Comparison of ENCODE assay signal across 8 mouse cellular contexts in genomic region chr19:44295741-44296140, GRCm38 (mm10). TPM values are rescaled to one million over a fixed set of nuclear protein-coding genes. Genes with fewer than 3 reads are reported as not detected.
DNase-seq lines count a peak whose midpoint lies in the region; ATAC-seq and TF ChIP-seq lines count a peak whose summit lies in the region.

No protein-coding gene starts in this region.

- peaks cover 68% of the 10 kb centered on the region for H3K79me2 ChIP-seq in macrophage (ENCODE audit: inconsistent target)

- H3K4me3 ChIP-seq in hindbrain, embryonic 16.5 days (ENCODE audit: low read length) = peak overlapping the region; percentile 87
- H3K4me3 ChIP-seq in macrophage (ENCODE audit: inconsistent target) = peak overlapping the region; percentile 99

- POLR2A ChIA-PET in Patski (lab: Charles Lee) = no interaction called here

- CTCF ChIA-PET in Patski (lab: Charles Lee) = interaction anchor here (0.9 to 3.3 kb wide), 7 partner anchors 10 to 123 kb away, joined by 3 to 21 read pairs (median 3); no protein-coding TSS in a partner anchor

- in situ Hi-C loops in Patski (cut with MboI; ENCODE audit: low pct_unique_long_range_greater_than_20kb) = loop anchor here (5.0 kb wide), 3 partner anchors 48 to 122 kb away; partner anchors contain the start of gene Pkd2l1

- ATAC-seq in Patski = peak; percentile 18
- no peak for ATAC-seq in hindbrain, embryonic 16.5 days

- TF ChIP-seq CTCF in Patski (IDR thresholded peaks at IDR 0.05) = peak; percentile 96

- H3K27me3 ChIP-seq in Patski = no peaks in the 10 kb centered on the region
- H3K27me3 ChIP-seq in hindbrain, embryonic 16.5 days (replicated peaks; ENCODE audit: control insufficient read depth, insufficient read depth, low read length) = no peaks in the 10 kb centered on the region

- peak overlapping the region; percentile 100 for H3K4me2 ChIP-seq in hindbrain, embryonic 16.5 days (ENCODE audit: low read length)

- H3K27ac ChIP-seq in hindbrain, embryonic 16.5 days (ENCODE audit: low read depth, low read length) = peak overlapping the region; percentile 51
- H3K27ac ChIP-seq in macrophage = peak overlapping the region; percentile 97

- no peak for DNase-seq in Patski (ENCODE audit: low read depth, low spot score)
- peak; percentile 92 to 93 for DNase-seq in cerebellum, postnatal 36 days
- peak; percentile 83 for DNase-seq in gastrocnemius, adult 18-20 months (ENCODE audit: low spot score)
- peak; percentile 88 to 93 for DNase-seq in left cerebral cortex, adult 18-20 months (ENCODE audit: low spot score in 2 of 2)
- peak; percentile 70 for DNase-seq in retina, postnatal 7 days (ENCODE audit: low read depth, low spot score)
- DNase-seq in urinary bladder, adult 2 months (ENCODE audit: low spot score) = peak; percentile 82

- H3K36me3 ChIP-seq in hindbrain, embryonic 16.5 days (ENCODE audit: control insufficient read depth, insufficient read depth, low read length) = peaks cover 21% of the 10 kb centered on the region
- no peaks in the 10 kb centered on the region; the same call in 1 of the 2 replicates for H3K36me3 ChIP-seq in macrophage (ENCODE audit: inconsistent target)

- 4% methylated on average over 4 of the region's 4 CpGs for WGBS in hindbrain, embryonic 16.5 days
- WGBS in macrophage (ENCODE audit: missing documents) = 0% methylated on average over 4 of the region's 4 CpGs

- peak overlapping the region; percentile 97 for H3K9ac ChIP-seq in hindbrain, embryonic 16.5 days (ENCODE audit: low read depth, low read length)

- H3K4me1 ChIP-seq in hindbrain, embryonic 16.5 days (ENCODE audit: control insufficient read depth, insufficient read depth, low read depth, low read length) = peaks cover 56% of the 10 kb centered on the region

- H3K9me3 ChIP-seq in hindbrain, embryonic 16.5 days (ENCODE audit: control insufficient read depth, low read length) = no peaks in the 10 kb centered on the region

RNA-seq across cellular contexts. Expression of gene Scd2, which starts 2.3 kb away (rescaled TPM):
- polyA plus RNA-seq in Patski (2021) (152 TPM), macrophage (2018) (51.1 to 117 TPM (median 106 TPM) in 3 replicates)
- total RNA-seq in gastrocnemius, adult 18-20 months (2021) = 1 to 10 TPM; 5.5 to 8.3 TPM
- 290 and 322 TPM in 2 replicates for polyA plus RNA-seq in hindbrain, embryonic 16.5 days (2015; fragmentation: Nextera tagmentation; extraction: Ambion mirVana)
- 100 to 1,000 TPM; 581 to 588 TPM for total RNA-seq in left cerebral cortex, adult 18-20 months (2021)
- total RNA-seq in macrophage (2018; cell fraction: chromatin; rRNA removed) = 100 to 1,000 TPM in 2 of 26 experiments, 10 to 100 TPM in 14, 1 to 10 TPM in 10; 2.2 to 156 (median 19.0) TPM
- 100 to 1,000 TPM; 105 to 368 (median 202) TPM for total RNA-seq in macrophage (2018; cell fraction: cytosol; rRNA removed)
- 100 to 1,000 TPM in 21 of 26 experiments, 10 to 100 TPM in 5; 21.2 to 569 (median 200) TPM for total RNA-seq in macrophage (2018; cell fraction: nucleus; rRNA removed)
- polyA plus RNA-seq in urinary bladder, adult 2 months (2012; rRNA removed) = 121 and 151 TPM in 2 replicates

RNA-seq across cellular contexts. Expression of gene Scd4, which starts 37.2 kb away (rescaled TPM):
- 0.09 TPM for polyA plus RNA-seq in Patski (2021)
- under 1 TPM in 1 of 2 experiments, not detected in 1; 0.14 TPM for total RNA-seq in gastrocnemius, adult 18-20 months (2021)
- 0.16 and 0.21 TPM in 2 replicates for polyA plus RNA-seq in hindbrain, embryonic 16.5 days (2015; fragmentation: Nextera tagmentation; extraction: Ambion mirVana)
- total RNA-seq in left cerebral cortex, adult 18-20 months (2021) = 1 to 10 TPM; 2.2 to 2.7 TPM
- total RNA-seq in macrophage (2018; cell fraction: chromatin; rRNA removed) = 10 to 100 TPM in 6 of 26 experiments, 1 to 10 TPM in 14, under 1 TPM in 3, not detected in 3; 0.40 to 17.8 (median 3.0) TPM
- total RNA-seq in macrophage (2018; cell fraction: cytosol; rRNA removed) = 1 to 10 TPM in 3 of 26 experiments, under 1 TPM in 23; 0.06 to 1.3 (median 0.31) TPM
- total RNA-seq in macrophage (2018; cell fraction: nucleus; rRNA removed) = 10 to 100 TPM in 1 of 26 experiments, 1 to 10 TPM in 17, under 1 TPM in 6, not detected in 2; 0.23 to 10.8 (median 1.9) TPM
- polyA plus RNA-seq in macrophage (2018) = 0.15 to 0.19 TPM (median 0.16 TPM) in 3 replicates
- 0.87 and 1.0 TPM in 2 replicates for polyA plus RNA-seq in urinary bladder, adult 2 months (2012; rRNA removed)
